Mouse (Mus musculus) testis, adult 2 months (tissue): ENCODE measurements around the gene Thap11. TPM values are rescaled to one million over a fixed set of nuclear protein-coding genes. Genes with fewer than 3 reads are reported as not detected.
A peak's percentile ranks its signal among the peaks of the same experiment; 100 is the strongest.

ENCODE experiments used
- H3K27ac ChIP-seq: fragments of 200-500 bp; 2 replicates; pipeline ENCODE4 v1.5.1; 2012; ENCODE audit warnings: low read depth, low read length; ENCODE audit not compliant: control insufficient read depth, insufficient read depth
- H3K27me3 ChIP-seq: fragments of 200-500 bp; 2 replicates; pipeline ENCODE4 v1.6.1; 2012; ENCODE audit warnings: mild to moderate bottlenecking, low read length, moderate library complexity; ENCODE audit not compliant: control insufficient read depth, insufficient read depth
- H3K36me3 ChIP-seq: fragments of 200-500 bp; 2 replicates; pipeline ENCODE4 v1.6.1; 2012; ENCODE audit warnings: mild to moderate bottlenecking, low read length; ENCODE audit not compliant: control insufficient read depth, insufficient read depth
- H3K4me1 ChIP-seq: fragments of 200-500 bp; 2 replicates; pipeline ENCODE4 v1.6.1; 2012; ENCODE audit warnings: low read length; ENCODE audit not compliant: control insufficient read depth, insufficient read depth
- H3K4me3 ChIP-seq: fragments of 200-500 bp; 2 replicates; pipeline ENCODE4 v1.5.1; 2012; ENCODE audit warnings: low read depth, mild to moderate bottlenecking, low read length, moderate library complexity, mixed read lengths; ENCODE audit not compliant: control insufficient read depth
- CTCF ChIP-seq: fragments of 200-500 bp; IDR thresholded peaks from 2 replicates; pipeline ENCODE4 v1.5.1; 2012; ENCODE audit warnings: low read depth, mild to moderate bottlenecking, inconsistent platforms, low read length, moderate library complexity; ENCODE audit not compliant: control insufficient read depth, insufficient read depth, insufficient replicate concordance
- POLR2A ChIP-seq: fragments of 200-500 bp; IDR thresholded peaks from 2 replicates; pipeline ENCODE4 v1.6.1; 2012; ENCODE audit warnings: low read depth, mild to moderate bottlenecking, inconsistent platforms, low read length, moderate library complexity; ENCODE audit not compliant: control insufficient read depth
- polyA plus RNA-seq: library from polyadenylated mRNA; depleted of rRNA; stranded (reverse); fragments of >200 nt; gene quantifications from 2 replicates; pipeline ENCODE4 v1.2.3, GENCODE M21; 2012

Gene Thap11
- polyA plus RNA-seq, 1 experiment: 13.1 TPM

DNA sequence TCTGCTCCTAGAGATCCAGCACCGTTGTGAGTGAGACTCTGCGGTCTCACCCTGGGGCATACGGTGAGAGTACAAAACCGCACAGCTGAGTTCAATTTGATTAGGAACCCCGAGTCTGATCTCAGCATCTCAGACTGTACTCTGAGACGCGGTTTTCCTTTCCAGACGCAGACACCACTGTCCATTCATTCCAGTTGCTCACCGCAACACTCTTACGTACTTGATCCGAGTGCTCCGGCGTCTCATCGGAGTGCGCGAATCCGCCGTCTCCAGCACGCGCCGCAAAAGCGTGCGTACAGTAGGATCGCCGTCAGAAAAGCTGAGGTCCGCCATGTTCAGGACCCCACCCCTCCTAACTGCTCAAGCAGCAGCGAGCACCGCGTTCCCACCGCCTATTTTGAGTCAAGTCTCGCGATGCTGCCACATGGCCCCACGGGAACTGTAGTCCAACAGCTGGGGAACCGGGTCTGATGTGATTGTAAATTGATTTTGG is 3.2 kb upstream of the Thap11 start:
- Histone ChIP-seq H3K4me1 (peaks cover 12% of the 10 kb centered on the region), H3K27ac (peak overlapping the region; percentile 94), H3K27me3 (no peaks in the 10 kb centered on the region), H3K36me3 (no peaks in the 10 kb centered on the region), H3K4me3 (peak overlapping the region; percentile 99)
- TF ChIP-seq CTCF: no peak
- peak; percentile 96 for TF ChIP-seq POLR2A

DNA sequence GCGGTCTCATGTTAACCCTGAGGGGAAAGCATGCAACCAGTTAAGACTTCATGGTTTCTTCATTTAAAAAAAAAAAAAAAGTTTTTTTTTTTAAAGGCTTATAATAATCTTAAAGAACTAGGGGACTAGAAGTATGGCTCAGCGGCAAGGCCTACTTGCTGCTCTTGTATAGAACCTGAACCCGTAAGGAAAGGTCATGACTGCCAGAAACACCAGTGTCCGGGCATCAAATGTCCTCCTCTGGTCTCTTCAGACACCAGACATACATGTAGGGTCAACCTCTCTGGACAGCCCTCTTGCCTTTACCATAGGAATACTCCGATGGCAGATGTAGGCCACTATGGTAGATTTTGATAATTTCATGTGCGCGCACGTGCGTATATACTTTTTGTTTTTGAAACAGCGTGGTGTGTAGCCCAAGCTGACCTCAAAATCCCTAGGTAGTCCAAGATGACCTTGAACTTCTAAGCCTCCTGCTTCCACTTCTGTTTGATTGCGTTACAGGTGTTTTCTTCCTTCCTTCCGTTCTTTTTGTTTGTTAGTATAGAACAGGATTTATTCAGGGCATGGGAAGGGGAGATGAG is 2.7 kb upstream of the Thap11 start:
- TF ChIP-seq POLR2A: no peak
- Histone ChIP-seq H3K27me3 (no peaks in the 10 kb centered on the region), H3K4me1 (peaks cover 12% of the 10 kb centered on the region), H3K27ac (no peak overlapping the region), H3K4me3 (peak overlapping the region; percentile 99), H3K36me3 (no peaks in the 10 kb centered on the region)

DNA sequence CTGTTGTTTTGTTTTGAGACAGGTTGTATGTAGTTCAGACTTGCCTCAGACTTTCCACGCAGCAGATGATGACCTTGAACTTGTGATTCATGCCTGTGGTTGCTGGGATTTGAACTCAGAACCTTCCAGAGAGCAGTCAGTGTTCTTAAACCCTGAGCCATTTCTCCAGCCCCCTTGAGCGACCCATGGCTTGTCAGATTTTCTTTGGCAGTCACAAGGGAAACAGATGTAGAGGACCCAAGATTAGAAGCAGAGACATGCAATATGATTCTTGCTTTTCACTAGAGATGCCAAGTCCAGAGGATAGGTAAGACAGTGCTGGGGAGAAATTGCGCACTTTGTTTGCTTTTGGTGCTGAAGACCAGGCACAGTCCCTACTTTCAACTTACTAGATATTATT is 1.8 kb upstream of the Thap11 start, which contains the start of gene Cenpt:
Gene Cenpt, minus strand, starts transcription at position 101 of the 400 bp plus-strand sequence.
- Histone ChIP-seq H3K27ac (no peak within 1 kb of the TSS), H3K36me3 (no peaks in the 10 kb centered on the region), H3K4me3 (peak within 1 kb of the TSS; percentile 55), H3K4me1 (peaks cover 12% of the 10 kb centered on the region), H3K27me3 (no peaks in the 10 kb centered on the region)
- TF ChIP-seq CTCF (no peak), POLR2A (no peak)

DNA sequence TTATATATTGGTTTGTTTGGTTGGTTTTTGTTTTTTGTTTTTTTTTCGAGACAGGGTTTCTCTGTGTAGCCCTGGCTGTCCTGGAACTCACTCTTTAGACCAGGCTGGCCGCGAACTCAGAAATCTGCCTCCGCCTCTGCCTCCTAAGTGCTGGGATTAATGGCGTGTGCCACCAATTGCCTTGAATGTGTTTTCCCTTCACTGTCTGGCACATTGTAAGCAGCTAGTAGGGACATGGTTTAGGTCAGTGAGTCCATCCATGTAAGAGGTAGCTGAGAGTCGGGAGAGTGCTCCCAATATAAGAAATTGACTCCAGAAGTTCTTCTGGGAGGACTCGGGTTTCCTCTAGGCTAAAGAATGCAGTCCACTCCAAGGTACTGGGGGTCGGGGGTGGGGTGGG is 629 bp upstream of the Thap11 start:
- TF ChIP-seq CTCF (peak; percentile 23; the same call in 1 of the 2 replicates), POLR2A (no peak)
- Histone ChIP-seq H3K36me3 (no peaks in the 10 kb centered on the region), H3K27ac (no peak overlapping the region), H3K4me1 (peaks cover 12% of the 10 kb centered on the region), H3K4me3 (no peak overlapping the region), H3K27me3 (no peaks in the 10 kb centered on the region)

DNA sequence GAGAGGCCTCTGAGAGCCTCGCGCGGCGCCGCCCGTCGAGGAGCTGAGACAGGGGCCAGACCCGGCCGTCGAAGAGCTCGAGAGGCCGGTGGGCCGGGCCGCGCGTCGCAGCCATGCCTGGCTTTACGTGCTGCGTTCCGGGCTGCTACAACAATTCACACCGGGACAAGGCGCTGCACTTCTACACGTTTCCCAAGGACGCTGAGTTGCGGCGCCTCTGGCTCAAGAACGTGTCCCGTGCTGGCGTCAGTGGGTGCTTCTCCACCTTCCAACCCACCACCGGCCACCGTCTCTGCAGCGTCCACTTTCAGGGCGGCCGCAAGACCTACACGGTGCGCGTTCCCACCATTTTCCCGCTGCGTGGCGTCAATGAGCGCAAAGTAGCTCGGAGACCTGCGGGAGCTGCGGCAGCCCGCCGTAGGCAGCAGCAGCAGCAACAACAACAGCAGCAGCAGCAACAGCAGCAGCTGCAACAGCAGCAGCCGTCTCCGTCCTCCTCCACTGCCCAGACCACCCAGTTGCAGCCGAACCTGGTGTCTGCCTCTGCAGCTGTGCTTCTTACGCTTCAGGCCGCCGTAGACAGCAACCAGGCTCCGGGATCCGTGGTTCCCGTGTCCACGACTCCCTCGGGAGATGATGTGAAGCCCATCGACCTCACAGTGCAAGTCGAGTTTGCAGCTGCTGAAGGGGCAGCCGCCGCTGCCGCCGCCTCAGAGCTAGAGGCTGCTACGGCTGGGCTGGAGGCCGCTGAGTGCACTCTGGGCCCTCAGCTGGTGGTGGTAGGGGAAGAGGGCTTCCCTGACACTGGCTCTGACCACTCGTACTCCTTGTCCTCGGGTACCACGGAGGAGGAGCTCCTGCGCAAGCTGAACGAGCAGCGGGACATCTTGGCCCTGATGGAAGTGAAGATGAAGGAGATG is 576 bp downstream of the Thap11 start:
- H3K27me3 ChIP-seq: no peaks in the 10 kb centered on the region
- peaks cover 12% of the 10 kb centered on the region for H3K4me1 ChIP-seq
- no peak for TF ChIP-seq CTCF
- TF ChIP-seq POLR2A: 0 out of 2 replicates have a peak, but pooled peaks have one; percentile 16
- H3K36me3 ChIP-seq: no peaks in the 10 kb centered on the region
- H3K4me3 ChIP-seq: peak overlapping the region; percentile 94
- H3K27ac ChIP-seq: peak overlapping the region; percentile 92

DNA sequence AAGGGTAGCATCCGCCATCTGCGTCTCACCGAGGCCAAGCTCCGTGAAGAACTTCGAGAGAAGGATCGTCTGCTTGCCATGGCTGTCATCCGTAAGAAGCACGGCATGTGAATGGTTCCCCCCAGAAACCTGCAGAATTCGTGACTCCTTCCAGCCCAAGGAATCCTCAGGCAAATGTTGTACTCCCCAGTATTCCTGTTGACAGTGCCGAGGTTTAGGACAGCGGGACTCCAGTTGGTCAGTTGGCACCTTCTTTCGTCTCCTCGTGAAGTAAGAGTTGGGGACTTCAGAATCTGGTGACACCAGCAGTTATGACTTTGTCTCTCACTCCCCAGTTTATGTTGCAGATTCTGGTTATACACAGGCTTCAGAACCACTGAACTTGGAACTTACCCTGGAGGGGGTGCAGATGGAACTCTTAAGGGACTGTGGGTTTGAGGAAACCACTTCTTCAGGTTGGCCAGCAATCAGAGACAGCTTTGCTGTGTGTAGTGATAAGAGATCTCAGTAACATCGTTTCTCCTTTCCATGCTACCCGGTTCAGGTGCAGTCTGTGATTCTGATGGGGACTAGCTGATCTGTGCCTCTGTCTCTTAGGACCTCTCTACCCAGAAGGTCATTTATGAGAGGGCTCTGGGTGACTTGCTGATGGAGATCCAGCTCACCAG is 1.4 kb downstream of the Thap11 start:
- no peak overlapping the region for H3K27ac ChIP-seq
- TF ChIP-seq POLR2A (no peak), CTCF (no peak)
- H3K27me3 ChIP-seq: no peaks in the 10 kb centered on the region
- H3K4me1 ChIP-seq: peaks cover 10% of the 10 kb centered on the region
- no peaks in the 10 kb centered on the region for H3K36me3 ChIP-seq
- peak overlapping the region; percentile 94 for H3K4me3 ChIP-seq

DNA sequence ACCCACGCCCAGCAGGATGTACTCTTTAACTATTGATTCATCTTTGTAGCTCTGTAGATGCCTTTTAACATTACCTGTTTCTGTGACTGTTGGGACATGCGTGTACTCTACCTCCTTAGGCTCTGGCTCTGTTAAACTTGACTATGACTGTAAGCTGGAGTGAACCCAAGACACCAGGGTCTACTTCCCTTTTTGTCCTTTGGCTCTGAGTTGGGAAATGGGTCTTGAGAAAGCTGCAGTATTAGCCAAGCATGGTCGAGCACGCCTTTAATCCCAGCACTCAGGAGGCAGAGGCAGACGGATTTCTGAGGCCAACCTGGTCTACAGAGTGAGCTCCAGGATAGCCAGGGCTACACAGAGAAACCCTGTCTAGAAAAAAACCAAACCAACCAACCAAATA is 3.6 kb downstream of the Thap11 start:
- Histone ChIP-seq H3K4me3 (no peak overlapping the region), H3K27ac (no peak overlapping the region), H3K27me3 (no peaks in the 10 kb centered on the region), H3K4me1 (peaks cover 10% of the 10 kb centered on the region), H3K36me3 (no peaks in the 10 kb centered on the region)
- no peak for TF ChIP-seq CTCF
- no peak for TF ChIP-seq POLR2A
